Mouse (Mus musculus): ENCODE results near the gene Eri2.
A peak's percentile ranks its signal among the peaks of the same experiment; 100 is the strongest.

GRCm38 (mm10) chr7:119793586-119794250, at the start of gene Eri2, which contains the start of gene Rexo5:
- TF ChIP-seq POLR2A (IDR thresholded peaks at IDR 0.05; ENCODE audit: low read depth, low read length) (peak; percentile 80), CTCF (IDR thresholded peaks at IDR 0.05; ENCODE audit: borderline replicate concordance, insufficient read depth, low read length) (no peak)

Data from embryonic fibroblast, embryonic 13.5 days (primary cell).